Mouse (Mus musculus) T-helper 2 cell (primary cell): Measurements from ENCODE around the gene Olfr750.
"Not testable (repeated sequence)": the region's sequence is repeated elsewhere in the genome, so short reads cannot be mapped to it uniquely, and the experiment has no call there.

Experiments
- in situ Hi-C: fragments of 300-600 bp; cut with MboI, MseI; formaldehyde crosslinking; loops from one replicate; pipeline ENCODE4 v1.15.1; 2025; ENCODE audit warnings: high pct_unique_total_duplicates

The Olfr750 gene

GRCm38 (mm10) chr14:51074335-51074734 is at the start of gene Olfr750:
TSS of gene Olfr750 (minus strand) at chr14:51074435.
- in situ Hi-C loops: no loop called here

GRCm38 (mm10) chr14:51113916-51114560 is 39.8 kb upstream of the Olfr750 start, which contains the start of gene Eddm3b:
TSS of gene Eddm3b (plus strand) at chr14:51114426.
- in situ Hi-C loops: no loop called here

GRCm38 (mm10) chr14:51113476-51113875 is 39.2 kb upstream of the Olfr750 start:
- in situ Hi-C loops: no loop called here

GRCm38 (mm10) chr14:51111966-51112365 is 37.7 kb upstream of the Olfr750 start:
- in situ Hi-C loops: no loop called here

- in situ Hi-C loops: loop anchor here (10.0 kb wide), 1 partner anchor 158 kb away; no protein-coding TSS in a partner anchor
Measured at GRCm38 (mm10) chr14:51106449-51106967, 32.3 kb upstream of the Olfr750 start.

- in situ Hi-C loops: loop anchor here (10.0 kb wide), 1 partner anchor 160 kb away; no protein-coding TSS in a partner anchor
Measured at GRCm38 (mm10) chr14:51104366-51104765, 30.1 kb upstream of the Olfr750 start.

- in situ Hi-C loops: loop anchor here (10.0 kb wide), 1 partner anchor 162 kb away; no protein-coding TSS in a partner anchor
Measured at GRCm38 (mm10) chr14:51103217-51103616, 29.0 kb upstream of the Olfr750 start.

- in situ Hi-C loops: loop anchor here (10.0 kb wide), 1 partner anchor 164 kb away; no protein-coding TSS in a partner anchor
Measured at GRCm38 (mm10) chr14:51101284-51101683, 27.0 kb upstream of the Olfr750 start.

GRCm38 (mm10) chr14:51098921-51099320 is 24.7 kb upstream of the Olfr750 start:
- in situ Hi-C loops: no loop called here

GRCm38 (mm10) chr14:51098300-51098699 is 24.1 kb upstream of the Olfr750 start:
- in situ Hi-C loops: not testable (repeated sequence)

- in situ Hi-C loops: no loop called here
Measured at GRCm38 (mm10) chr14:51095736-51096524, 21.7 kb upstream of the Olfr750 start.

- in situ Hi-C loops: no loop called here
Measured at GRCm38 (mm10) chr14:51094921-51095320, 20.7 kb upstream of the Olfr750 start.

GRCm38 (mm10) chr14:51094096-51094875 is 20.1 kb upstream of the Olfr750 start:
- in situ Hi-C loops: no loop called here

GRCm38 (mm10) chr14:51093496-51093895 is 19.3 kb upstream of the Olfr750 start:
- in situ Hi-C loops: no loop called here

- in situ Hi-C loops: no loop called here
Measured at GRCm38 (mm10) chr14:51092073-51092620, 17.9 kb upstream of the Olfr750 start.

GRCm38 (mm10) chr14:51090921-51091900 is 17.0 kb upstream of the Olfr750 start, which contains the start of the genes Rnase4 and Ang:
TSS of gene Rnase4 (plus strand) at chr14:51091077.
TSS of gene Ang (plus strand) at chr14:51091150.
- in situ Hi-C loops: no loop called here

GRCm38 (mm10) chr14:51090077-51090781 is 16.0 kb upstream of the Olfr750 start:
- in situ Hi-C loops: no loop called here

GRCm38 (mm10) chr14:51089674-51090076 is 15.4 kb upstream of the Olfr750 start:
- in situ Hi-C loops: no loop called here

GRCm38 (mm10) chr14:51088970-51089673 is 14.9 kb upstream of the Olfr750 start:
- in situ Hi-C loops: no loop called here
